Mouse (Mus musculus): ENCODE measurements at regions not wholly inside any gene's neighbourhood (a gene's known extent, or its start where the extent isn't known, plus 50 kb on each side); places are given as distances from the start of the nearest gene placed in this dataset.

GRCm38 (mm10) chr8:126850189-126850535, 95.5 kb downstream of the Tomm20 start:
- TF ChIP-seq CTCF (IDR thresholded peaks at IDR 0.05; ENCODE audit: low read depth, low read length) (no peak), POLR2A (IDR thresholded peaks at IDR 0.05; ENCODE audit: borderline replicate concordance, low read depth, low read length) (no peak)

Data from bone marrow macrophage, adult 2 months (primary cell).